Comparison of ENCODE assay signal across 9 mouse cellular contexts in the genomic region with DNA sequence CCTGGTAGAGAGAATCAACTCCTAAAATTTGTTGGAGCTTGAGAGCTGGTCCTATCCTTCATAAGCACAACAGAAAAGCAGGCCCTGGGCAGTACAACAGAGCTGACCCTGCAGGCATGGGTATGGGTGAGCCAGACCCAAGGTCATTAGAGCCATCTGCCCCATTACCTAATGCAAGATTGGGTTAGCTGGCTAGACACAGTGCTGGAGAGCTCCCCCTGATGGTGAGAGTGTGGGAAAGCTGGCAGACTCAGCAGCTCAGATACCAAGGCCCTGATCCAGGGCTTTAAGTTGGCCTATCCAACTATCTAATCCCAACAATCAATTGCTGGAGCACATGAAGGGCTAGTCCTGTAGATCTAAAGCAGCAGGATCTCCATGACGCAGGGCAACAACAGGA. TPM values are rescaled to one million over a fixed set of nuclear protein-coding genes. Genes with fewer than 3 reads are reported as not detected.
A peak's percentile ranks its signal among the peaks of the same experiment; 100 is the strongest.
DNase-seq lines count a peak whose midpoint lies in the region; ATAC-seq and TF ChIP-seq lines count a peak whose summit lies in the region.
"Had no signal": no experiment of that assay in that cellular context is flagged by ENCODE, and none has a peak within 500 bp of the region (broad histone marks: within the 10 kb centered on the region; RNA-seq: fewer than 3 reads in every experiment).

No protein-coding gene starts in this region.

- H3K27me3 ChIP-seq in hindbrain, embryonic 14.5 days (ENCODE audit: control insufficient read depth, insufficient read depth, low read length): no peaks in the 10 kb centered on the region
- H3K27me3 ChIP-seq in hindbrain, embryonic 12.5 days: no peaks in the 10 kb centered on the region
- H3K27me3 ChIP-seq in kidney, postnatal 0 days (ENCODE audit: insufficient read depth, low read length): no peaks in the 10 kb centered on the region
- H3K27me3 ChIP-seq: embryonic facial prominence, embryonic 12.5 days had no signal

- TF ChIP-seq CTCF in bone marrow macrophage, adult 2 months (IDR thresholded peaks at IDR 0.05; ENCODE audit: low read depth, low read length): peak; percentile 56
- peak; percentile 58; the same call in 1 of the 2 replicates for TF ChIP-seq CTCF in embryonic fibroblast, embryonic 13.5 days (IDR thresholded peaks at IDR 0.05; ENCODE audit: borderline replicate concordance, insufficient read depth, low read length)
- peak; percentile 74 for TF ChIP-seq CTCF in kidney, postnatal 0 days (IDR thresholded peaks at IDR 0.05; ENCODE audit: low read depth)

- WGBS in hindbrain, embryonic 14.5 days: 88% methylated on average over 1 of the region's 1 CpGs
- WGBS in hindbrain, embryonic 12.5 days: 94% methylated on average over 1 of the region's 1 CpGs
- 88% methylated on average over 1 of the region's 1 CpGs for WGBS in kidney, postnatal 0 days

- peaks cover 8% of the 10 kb centered on the region for H3K4me1 ChIP-seq in hindbrain, embryonic 14.5 days (replicated peaks; ENCODE audit: control insufficient read depth, insufficient read depth, low read length)
- peaks cover 11% of the 10 kb centered on the region for H3K4me1 ChIP-seq in hindbrain, embryonic 12.5 days
- peaks cover 17% of the 10 kb centered on the region for H3K4me1 ChIP-seq in bone marrow macrophage, adult 2 months (ENCODE audit: control insufficient read depth, insufficient read depth, low read length)
- H3K4me1 ChIP-seq in embryonic fibroblast, embryonic 13.5 days (ENCODE audit: control insufficient read depth, insufficient read depth, low read length): 0 out of 2 replicates have a peak, but pooled peaks cover 6% of the 10 kb centered on the region
- peaks cover 8% of the 10 kb centered on the region; the same call in 1 of the 2 replicates for H3K4me1 ChIP-seq in kidney, postnatal 0 days (replicated peaks; ENCODE audit: insufficient read depth, low read length)

- peak; percentile 54 for DNase-seq in hindbrain, embryonic 14.5 days (ENCODE audit: low spot score)
- DNase-seq in CD8-positive naive resting alpha-beta T cell, adult 2 months (ENCODE audit: low read depth in 2 of 2, low spot score in 2 of 2): peak; percentile 27 to 52
- DNase-seq in kidney, postnatal 0 days (ENCODE audit: low spot score): peak; percentile 56
- peak; percentile 70 for DNase-seq in thymus, postnatal 4 days

- no peak for TF ChIP-seq POLR2A in bone marrow macrophage, adult 2 months (IDR thresholded peaks at IDR 0.05; ENCODE audit: borderline replicate concordance, low read depth, low read length)
- no peak for TF ChIP-seq POLR2A in embryonic fibroblast, embryonic 13.5 days (IDR thresholded peaks at IDR 0.05; ENCODE audit: low read depth, low read length)

- no peak overlapping the region for H3K27ac ChIP-seq in hindbrain, embryonic 14.5 days
- H3K27ac ChIP-seq in hindbrain, embryonic 12.5 days: no peak overlapping the region
- H3K27ac ChIP-seq in bone marrow macrophage, adult 2 months (ENCODE audit: insufficient read depth, low read depth, low read length): no peak overlapping the region
- H3K27ac ChIP-seq in embryonic fibroblast, embryonic 13.5 days (ENCODE audit: insufficient read depth, low read length): no peak overlapping the region
- no peak overlapping the region for H3K27ac ChIP-seq in kidney, postnatal 0 days
- H3K27ac ChIP-seq: embryonic facial prominence, embryonic 12.5 days had no signal

- ATAC-seq in hindbrain, embryonic 14.5 days (ENCODE audit: low FRiP score): no peak
- no peak for ATAC-seq in hindbrain, embryonic 12.5 days (ENCODE audit: low FRiP score)
- peak; percentile 50; the same call in 1 of the 2 replicates for ATAC-seq in kidney, postnatal 0 days (replicated peaks; ENCODE audit: low FRiP score, low read depth)
- peak; percentile 75 for ATAC-seq in monocyte, adult 5-6 weeks (replicated peaks; ENCODE audit: insufficient number of reproducible peaks, low FRiP score, low TSS enrichment, poor library complexity, severe bottlenecking)

- H3K4me3 ChIP-seq in hindbrain, embryonic 14.5 days (replicated peaks; ENCODE audit: low read length): no peak overlapping the region
- H3K4me3 ChIP-seq in hindbrain, embryonic 12.5 days: no peak overlapping the region
- H3K4me3 ChIP-seq in bone marrow macrophage, adult 2 months (ENCODE audit: insufficient read depth, low read length): no peak overlapping the region
- no peak overlapping the region for H3K4me3 ChIP-seq in embryonic fibroblast, embryonic 13.5 days (ENCODE audit: insufficient read depth, low read length)
- no peak overlapping the region for H3K4me3 ChIP-seq in kidney, postnatal 0 days (replicated peaks; ENCODE audit: low read depth, low read length)
- H3K4me3 ChIP-seq: embryonic facial prominence, embryonic 12.5 days had no signal

- H3K4me2 ChIP-seq in hindbrain, embryonic 14.5 days (replicated peaks): no peak overlapping the region
- no peak overlapping the region for H3K4me2 ChIP-seq in hindbrain, embryonic 12.5 days (replicated peaks)
- H3K4me2 ChIP-seq in kidney, postnatal 0 days (ENCODE audit: low read length): no peak overlapping the region
- H3K4me2 ChIP-seq: embryonic facial prominence, embryonic 12.5 days had no signal

- no peak overlapping the region for H3K9ac ChIP-seq in hindbrain, embryonic 14.5 days
- H3K9ac ChIP-seq in hindbrain, embryonic 12.5 days: no peak overlapping the region
- H3K9ac ChIP-seq in kidney, postnatal 0 days (ENCODE audit: low read depth, low read length): no peak overlapping the region
- H3K9ac ChIP-seq: embryonic facial prominence, embryonic 12.5 days had no signal

- H3K36me3 ChIP-seq in hindbrain, embryonic 14.5 days (replicated peaks; ENCODE audit: control insufficient read depth, insufficient read depth): peaks cover 79% of the 10 kb centered on the region
- peaks cover 54% of the 10 kb centered on the region for H3K36me3 ChIP-seq in hindbrain, embryonic 12.5 days
- H3K36me3 ChIP-seq in kidney, postnatal 0 days (ENCODE audit: insufficient read depth, low read length): peaks cover 35% of the 10 kb centered on the region

- no peaks in the 10 kb centered on the region for H3K9me3 ChIP-seq in hindbrain, embryonic 14.5 days (ENCODE audit: control insufficient read depth, low read length)
- no peaks in the 10 kb centered on the region for H3K9me3 ChIP-seq in hindbrain, embryonic 12.5 days (replicated peaks)
- H3K9me3 ChIP-seq in kidney, postnatal 0 days (replicated peaks; ENCODE audit: low read length): no peaks in the 10 kb centered on the region
- H3K9me3 ChIP-seq: embryonic facial prominence, embryonic 12.5 days had no signal

RNA-seq across cellular contexts. Expression of gene Golga2, which starts 4.5 kb away (rescaled TPM):
- 26.4 and 29.6 TPM in 2 replicates for polyA plus RNA-seq in hindbrain, embryonic 14.5 days (2014; fragmentation: Nextera tagmentation; extraction: Ambion mirVana)
- 31.5 and 31.6 TPM in 2 replicates for polyA plus RNA-seq in hindbrain, embryonic 12.5 days (2016; fragmentation: Nextera tagmentation; extraction: Ambion mirVana)
- polyA plus RNA-seq in bone marrow macrophage, adult 2 months (2012; ENCODE audit: insufficient read depth, insufficient read length, missing spikeins): 44.9 and 47.3 TPM in 2 replicates
- 73.1 and 78.9 TPM in 2 replicates for polyA plus RNA-seq in embryonic fibroblast, embryonic 13.5 days (2011; ENCODE audit: insufficient read length, low read depth, missing spikeins)
- polyA plus RNA-seq in kidney, postnatal 0 days (2015; fragmentation: Nextera tagmentation; extraction: Ambion mirVana): 17.2 and 18.7 TPM in 2 replicates
- 55.3 to 73.2 TPM (median 60.2 TPM) in 3 replicates for total RNA-seq in monocyte, adult 5-6 weeks (2017)

RNA-seq across cellular contexts. Expression of gene Swi5, which starts 5.1 kb away (rescaled TPM):
- polyA plus RNA-seq in hindbrain, embryonic 14.5 days (2014; fragmentation: Nextera tagmentation; extraction: Ambion mirVana): 192 and 221 TPM in 2 replicates
- 380 and 382 TPM in 2 replicates for polyA plus RNA-seq in hindbrain, embryonic 12.5 days (2016; fragmentation: Nextera tagmentation; extraction: Ambion mirVana)
- polyA plus RNA-seq in bone marrow macrophage, adult 2 months (2012; ENCODE audit: insufficient read depth, insufficient read length, missing spikeins): 168 and 170 TPM in 2 replicates
- polyA plus RNA-seq in embryonic fibroblast, embryonic 13.5 days (2011; ENCODE audit: insufficient read length, low read depth, missing spikeins): 474 and 541 TPM in 2 replicates
- 436 and 445 TPM in 2 replicates for polyA plus RNA-seq in kidney, postnatal 0 days (2015; fragmentation: Nextera tagmentation; extraction: Ambion mirVana)
- total RNA-seq in monocyte, adult 5-6 weeks (2017): 108 to 121 TPM (median 114 TPM) in 3 replicates

RNA-seq across cellular contexts. Expression of gene Uck1, which starts 22.8 kb away (rescaled TPM):
- 76.0 and 86.5 TPM in 2 replicates for polyA plus RNA-seq in hindbrain, embryonic 14.5 days (2014; fragmentation: Nextera tagmentation; extraction: Ambion mirVana)
- 61.8 and 67.3 TPM in 2 replicates for polyA plus RNA-seq in hindbrain, embryonic 12.5 days (2016; fragmentation: Nextera tagmentation; extraction: Ambion mirVana)
- polyA plus RNA-seq in bone marrow macrophage, adult 2 months (2012; ENCODE audit: insufficient read depth, insufficient read length, missing spikeins): 28.7 and 32.9 TPM in 2 replicates
- polyA plus RNA-seq in embryonic fibroblast, embryonic 13.5 days (2011; ENCODE audit: insufficient read length, low read depth, missing spikeins): 20.5 and 22.1 TPM in 2 replicates
- polyA plus RNA-seq in kidney, postnatal 0 days (2015; fragmentation: Nextera tagmentation; extraction: Ambion mirVana): 57.9 and 66.7 TPM in 2 replicates
- 23.0 to 35.3 TPM (median 26.8 TPM) in 3 replicates for total RNA-seq in monocyte, adult 5-6 weeks (2017)

RNA-seq across cellular contexts. Expression of gene Pomt1, which starts 46.3 kb away (rescaled TPM):
- 26.5 and 30.8 TPM in 2 replicates for polyA plus RNA-seq in hindbrain, embryonic 14.5 days (2014; fragmentation: Nextera tagmentation; extraction: Ambion mirVana)
- polyA plus RNA-seq in hindbrain, embryonic 12.5 days (2016; fragmentation: Nextera tagmentation; extraction: Ambion mirVana): 25.5 and 25.9 TPM in 2 replicates
- 21.1 and 23.3 TPM in 2 replicates for polyA plus RNA-seq in bone marrow macrophage, adult 2 months (2012; ENCODE audit: insufficient read depth, insufficient read length, missing spikeins)
- 19.3 and 22.8 TPM in 2 replicates for polyA plus RNA-seq in embryonic fibroblast, embryonic 13.5 days (2011; ENCODE audit: insufficient read length, low read depth, missing spikeins)
- 18.5 and 20.1 TPM in 2 replicates for polyA plus RNA-seq in kidney, postnatal 0 days (2015; fragmentation: Nextera tagmentation; extraction: Ambion mirVana)
- total RNA-seq in monocyte, adult 5-6 weeks (2017): 3.8 to 10.1 TPM (median 8.4 TPM) in 3 replicates

Comparison
In these comparisons a context has a peak if more than half of its experiments do, and no peak if none do; other contexts are left out.
1. ATAC-seq: peak in kidney, postnatal 0 days (single experiment) and monocyte, adult 5-6 weeks (single experiment); none in hindbrain, embryonic 14.5 days (single experiment) and hindbrain, embryonic 12.5 days (single experiment).
2. Peak in every context shown above with its lines, with median percentiles within 50 percentile points of each other: DNase-seq and CTCF ChIP-seq.